Mouse (Mus musculus) hindbrain, embryonic 12.5 days (tissue): ENCODE data around the gene Cyp2d40. TPM values are rescaled to one million over a fixed set of nuclear protein-coding genes. Genes with fewer than 3 reads are reported as not detected.

ENCODE experiments used
- ATAC-seq: fragments of 200-750 bp; cut with Nextera tagmentation; 2 replicates; pipeline ENCODE4 v1.8.0; 2017; ENCODE audit warnings: moderate TSS enrichment; ENCODE audit not compliant: low FRiP score
- H3K27ac ChIP-seq: fragments of 300-500 bp; sonication (generic); 2 replicates; pipeline ENCODE4 v1.5.1; 2016; ENCODE audit warnings: mild to moderate bottlenecking
- H3K27me3 ChIP-seq: fragments of 300-500 bp; sonication (generic); 2 replicates; pipeline ENCODE4 v1.6.1; 2016; ENCODE audit warnings: mild to moderate bottlenecking
- H3K36me3 ChIP-seq: fragments of 300-500 bp; sonication (generic); 2 replicates; pipeline ENCODE4 v1.6.1; 2016; ENCODE audit warnings: mild to moderate bottlenecking
- H3K4me1 ChIP-seq: fragments of 300-500 bp; sonication (generic); 2 replicates; pipeline ENCODE4 v1.6.1; 2016
- H3K4me2 ChIP-seq: fragments of 300-500 bp; sonication (generic); replicated peaks from 2 replicates; pipeline ENCODE4 v1.6.1; 2016; ENCODE audit warnings: mild to moderate bottlenecking
- H3K4me3 ChIP-seq: fragments of 300-500 bp; sonication (generic); 2 replicates; pipeline ENCODE4 v1.5.1; 2016; ENCODE audit warnings: mild to moderate bottlenecking
- H3K9ac ChIP-seq: fragments of 300-500 bp; sonication (generic); 2 replicates; pipeline ENCODE4 v1.6.1; 2016; ENCODE audit warnings: mild to moderate bottlenecking, moderate library complexity
- H3K9me3 ChIP-seq: fragments of 300-500 bp; sonication (generic); replicated peaks from 2 replicates; pipeline ENCODE4 v1.6.1; 2016; ENCODE audit warnings: mild to moderate bottlenecking
- WGBS: fragments of 180-500 bp; shearing (Covaris S2); methylation state at CpG from one replicate; pipeline ENCODE4 v1.1.7; 2016; 5-methylcytosine and 5-hydroxymethylcytosine counted together
- polyA plus RNA-seq: library from polyadenylated mRNA; unstranded; fragments of >200 nt; fragmentation: Nextera tagmentation; extraction: Ambion mirVana; gene quantifications from 2 replicates; pipeline ENCODE4 v1.2.1, GENCODE M21; 2016

The Cyp2d40 gene
- polyA plus RNA-seq: not detected in 2 replicates

GRCm38 (mm10) chr15:82763631-82764420 lies at the start of gene Cyp2d40:
Gene Cyp2d40 (minus strand): TSS chr15:82764183.
- Histone ChIP-seq H3K9me3 (no peaks in the 10 kb centered on the region), H3K9ac (no peak within 1 kb of the TSS), H3K27ac (no peak within 1 kb of the TSS), H3K4me1 (no peaks in the 10 kb centered on the region), H3K4me2 (no peak within 1 kb of the TSS), H3K36me3 (no peaks in the 10 kb centered on the region), H3K4me3 (no peak within 1 kb of the TSS), H3K27me3 (no peaks in the 10 kb centered on the region)
- WGBS: 92% methylated on average over 9 of the region's 9 CpGs
- ATAC-seq: no peak

GRCm38 (mm10) chr15:82810556-82810955 lies 46.6 kb upstream of the Cyp2d40 start:
- peaks cover 6% of the 10 kb centered on the region; the same call in 1 of the 2 replicates for H3K4me1 ChIP-seq
- H3K9ac ChIP-seq: no peak overlapping the region
- peaks cover 21% of the 10 kb centered on the region for H3K36me3 ChIP-seq
- WGBS: 93% methylated on average over 1 of the region's 1 CpGs
- no peaks in the 10 kb centered on the region for H3K27me3 ChIP-seq
- no peak for ATAC-seq
- no peaks in the 10 kb centered on the region for H3K9me3 ChIP-seq
- H3K4me2 ChIP-seq: no peak overlapping the region
- H3K27ac ChIP-seq: no peak overlapping the region
- H3K4me3 ChIP-seq: no peak overlapping the region

GRCm38 (mm10) chr15:82809511-82809910 lies 45.5 kb upstream of the Cyp2d40 start:
- Histone ChIP-seq H3K9ac (no peak overlapping the region), H3K27ac (no peak overlapping the region), H3K9me3 (no peaks in the 10 kb centered on the region), H3K4me3 (no peak overlapping the region), H3K27me3 (no peaks in the 10 kb centered on the region), H3K4me2 (no peak overlapping the region), H3K4me1 (peaks cover 6% of the 10 kb centered on the region), H3K36me3 (peaks cover 20% of the 10 kb centered on the region)
- no peak for ATAC-seq
- 58% methylated on average over 6 of the region's 6 CpGs for WGBS

GRCm38 (mm10) chr15:82806969-82807763 lies 43.2 kb upstream of the Cyp2d40 start:
- Histone ChIP-seq H3K27ac (no peak overlapping the region), H3K9me3 (no peaks in the 10 kb centered on the region), H3K4me1 (peaks cover 6% of the 10 kb centered on the region), H3K36me3 (peaks cover 14% of the 10 kb centered on the region; the same call in 1 of the 2 replicates), H3K27me3 (no peaks in the 10 kb centered on the region), H3K4me2 (no peak overlapping the region), H3K9ac (no peak overlapping the region), H3K4me3 (no peak overlapping the region)
- 71% methylated on average over 5 of the region's 5 CpGs for WGBS
- ATAC-seq: no peak

GRCm38 (mm10) chr15:82804708-82805639 lies 41.0 kb upstream of the Cyp2d40 start:
- H3K4me1 ChIP-seq: peaks cover 6% of the 10 kb centered on the region
- H3K4me3 ChIP-seq: no peak overlapping the region
- no peaks in the 10 kb centered on the region for H3K9me3 ChIP-seq
- H3K9ac ChIP-seq: no peak overlapping the region
- H3K27ac ChIP-seq: no peak overlapping the region
- no peaks in the 10 kb centered on the region; the same call in 1 of the 2 replicates for H3K36me3 ChIP-seq
- 70% methylated on average over 5 of the region's 5 CpGs for WGBS
- H3K4me2 ChIP-seq: no peak overlapping the region
- ATAC-seq: no peak
- no peaks in the 10 kb centered on the region for H3K27me3 ChIP-seq

GRCm38 (mm10) chr15:82795936-82796440 lies 32.0 kb upstream of the Cyp2d40 start:
- H3K4me2 ChIP-seq: no peak overlapping the region
- no peaks in the 10 kb centered on the region for H3K9me3 ChIP-seq
- H3K9ac ChIP-seq: no peak overlapping the region
- H3K27ac ChIP-seq: no peak overlapping the region
- no peaks in the 10 kb centered on the region for H3K4me1 ChIP-seq
- no peaks in the 10 kb centered on the region for H3K36me3 ChIP-seq
- no peak for ATAC-seq
- no peak overlapping the region for H3K4me3 ChIP-seq
- no peaks in the 10 kb centered on the region for H3K27me3 ChIP-seq
- 88% methylated on average over 3 of the region's 3 CpGs for WGBS

GRCm38 (mm10) chr15:82794277-82794676 lies 30.3 kb upstream of the Cyp2d40 start, which contains the start of gene Cyp2d26:
Gene Cyp2d26 (minus strand): TSS chr15:82794294.
- H3K4me2 ChIP-seq: no peak within 1 kb of the TSS
- ATAC-seq: no peak
- H3K36me3 ChIP-seq: no peaks in the 10 kb centered on the region
- no peak within 1 kb of the TSS for H3K27ac ChIP-seq
- H3K4me1 ChIP-seq: no peaks in the 10 kb centered on the region
- no peaks in the 10 kb centered on the region for H3K27me3 ChIP-seq
- WGBS: 86% methylated on average over 5 of the region's 5 CpGs
- H3K4me3 ChIP-seq: no peak within 1 kb of the TSS
- no peak within 1 kb of the TSS for H3K9ac ChIP-seq
- H3K9me3 ChIP-seq: no peaks in the 10 kb centered on the region

- Histone ChIP-seq H3K4me3 (no peak overlapping the region), H3K4me2 (no peak overlapping the region), H3K4me1 (no peaks in the 10 kb centered on the region), H3K9me3 (no peaks in the 10 kb centered on the region), H3K36me3 (no peaks in the 10 kb centered on the region), H3K9ac (no peak overlapping the region), H3K27ac (no peak overlapping the region), H3K27me3 (no peaks in the 10 kb centered on the region)
- 87% methylated on average over 6 of the region's 6 CpGs for WGBS
- ATAC-seq: no peak
Observed at GRCm38 (mm10) chr15:82793868-82794267, 29.9 kb upstream of the Cyp2d40 start.

GRCm38 (mm10) chr15:82793454-82793853 lies 29.5 kb upstream of the Cyp2d40 start:
- H3K4me3 ChIP-seq: no peak overlapping the region
- WGBS: 100% methylated on average over 1 of the region's 1 CpGs
- ATAC-seq: no peak

GRCm38 (mm10) chr15:82792566-82792965 lies 28.6 kb upstream of the Cyp2d40 start:
- ATAC-seq: no peak
- WGBS: 94% methylated on average over 11 of the region's 11 CpGs

More at GRCm38 (mm10) chr15:82793454-82793853, 29.5 kb upstream of the Cyp2d40 start:
- Histone ChIP-seq H3K4me1 (no peaks in the 10 kb centered on the region), H3K27ac (no peak overlapping the region), H3K9ac (no peak overlapping the region), H3K36me3 (no peaks in the 10 kb centered on the region), H3K27me3 (no peaks in the 10 kb centered on the region), H3K9me3 (no peaks in the 10 kb centered on the region), H3K4me2 (no peak overlapping the region)

GRCm38 (mm10) chr15:82784581-82784980 lies 20.6 kb upstream of the Cyp2d40 start:
- H3K36me3 ChIP-seq: no peaks in the 10 kb centered on the region
- H3K27ac ChIP-seq: no peak overlapping the region
- H3K4me1 ChIP-seq: no peaks in the 10 kb centered on the region
- H3K9me3 ChIP-seq: no peaks in the 10 kb centered on the region
- no peaks in the 10 kb centered on the region for H3K27me3 ChIP-seq
- no peak overlapping the region for H3K9ac ChIP-seq
- WGBS: 81% methylated on average over 1 of the region's 1 CpGs
- no peak overlapping the region for H3K4me3 ChIP-seq
- no peak for ATAC-seq
- no peak overlapping the region for H3K4me2 ChIP-seq

More at GRCm38 (mm10) chr15:82792566-82792965, 28.6 kb upstream of the Cyp2d40 start:
- no peak overlapping the region for H3K4me2 ChIP-seq
- H3K4me3 ChIP-seq: no peak overlapping the region
- H3K27me3 ChIP-seq: no peaks in the 10 kb centered on the region
- no peaks in the 10 kb centered on the region for H3K4me1 ChIP-seq
- H3K36me3 ChIP-seq: no peaks in the 10 kb centered on the region
- H3K9me3 ChIP-seq: no peaks in the 10 kb centered on the region
- H3K9ac ChIP-seq: no peak overlapping the region
- no peak overlapping the region for H3K27ac ChIP-seq
